Mouse (Mus musculus): ENCODE results near the gene Mpdz. TPM values are rescaled to one million over a fixed set of nuclear protein-coding genes. Genes with fewer than 3 reads are reported as not detected.

Mpdz gene
- polyA plus RNA-seq (2015; fragmentation: Illumina TruSeq; extraction: RNeasy Lipid Tissue Mini Kit (QIAGEN cat#74804); ENCODE audit: low read depth, low replicate concordance): 35.0 TPM

DNA sequence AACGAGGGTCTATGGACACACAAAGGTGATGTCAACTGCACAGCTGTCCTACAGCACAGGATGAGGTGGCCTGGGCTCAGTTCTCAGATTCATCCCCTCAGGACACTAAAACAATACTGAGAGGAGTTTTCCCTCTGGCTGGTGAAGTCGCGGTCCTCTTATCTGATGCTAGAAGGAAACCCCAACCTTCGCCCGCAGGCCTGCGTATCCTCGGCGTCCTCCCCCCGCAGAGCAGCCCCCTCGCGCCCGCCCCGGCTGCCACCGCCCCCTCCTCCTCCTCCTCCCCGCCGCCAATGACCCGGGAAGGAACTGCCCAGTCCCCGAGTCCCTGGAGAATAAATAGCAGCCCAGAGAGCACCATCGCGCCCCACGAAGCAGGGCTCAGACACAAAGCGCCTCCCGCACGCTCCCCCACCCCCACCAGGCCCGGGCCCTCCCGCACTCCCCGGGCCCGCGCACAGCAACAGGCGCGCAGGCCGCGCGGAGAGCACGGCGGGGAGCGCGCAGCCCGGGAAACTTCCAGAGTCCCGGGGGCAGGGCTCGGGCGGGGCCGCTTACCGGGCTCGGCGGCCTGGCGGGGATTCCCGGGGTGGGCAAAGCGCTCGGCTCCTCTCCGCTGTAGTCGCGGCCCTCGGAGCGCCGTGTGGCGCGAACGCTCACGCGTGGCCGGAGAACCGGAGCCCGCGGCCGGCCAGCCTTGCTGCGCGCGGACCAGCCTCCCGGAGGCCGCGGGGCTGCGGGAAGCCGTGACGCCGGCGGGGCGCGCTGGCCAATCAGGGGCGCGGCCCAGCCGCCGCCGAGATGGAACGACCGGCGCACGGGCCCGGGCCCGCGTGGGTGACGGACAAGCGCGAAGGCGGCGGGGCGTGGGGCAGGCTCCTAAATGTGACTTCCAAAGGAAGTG, at the start of gene Mpdz:
Gene Mpdz, minus strand, starts transcription at position 738 of the 904 bp plus-strand sequence.

Data from brain, adult 10 weeks (tissue).